Mouse (Mus musculus) E14TG2a.4 (cell line): Measurements from ENCODE around the gene Gne.

ENCODE experiments used
- CTCF ChIP-seq: conservative IDR thresholded peaks from 2 replicates; pipeline ENCODE4 v1.5.1; 2014; ENCODE audit warnings: low read length
- POU5F1 ChIP-seq: IDR thresholded peaks from 2 replicates; pipeline ENCODE4 v1.6.1; 2014; ENCODE audit warnings: low read length, borderline replicate concordance

- TF ChIP-seq CTCF (no peak), POU5F1 (no peak)
Observed at GRCm38 (mm10) chr4:44112741-44113140, 28.8 kb upstream of the Gne start.
